Mouse (Mus musculus) heart, adult 2 months (tissue): Measurements from ENCODE around the gene Gm10392.
A peak's percentile ranks its signal among the peaks of the same experiment; 100 is the strongest.

Experiments used
- CTCF ChIP-seq: fragments of 200-600 bp; IDR thresholded peaks from 2 replicates; pipeline ENCODE4 v1.8.1; 2022; ENCODE audit warnings: antibody characterized with exemption, mild to moderate bottlenecking, moderate library complexity
- EP300 ChIP-seq: fragments of 200-500 bp; IDR thresholded peaks from 2 replicates; pipeline ENCODE4 v1.6.1; 2011; ENCODE audit warnings: low read depth, low read length, control low read depth; ENCODE audit not compliant: insufficient read depth

- TF ChIP-seq EP300 (peak; percentile 61; the same call in 1 of the 2 replicates), CTCF (peak; percentile 50)
Measured at GRCm38 (mm10) chr11:77492911-77493332, 26.1 kb downstream of the Gm10392 start.
